Mouse (Mus musculus) forebrain, embryonic 11.5 days (tissue): Measurements from ENCODE around the gene Ptprn2. TPM values are rescaled to one million over a fixed set of nuclear protein-coding genes. Genes with fewer than 3 reads are reported as not detected.
A peak's percentile ranks its signal among the peaks of the same experiment; 100 is the strongest.

Experiments
- ATAC-seq: fragments of 200-750 bp; cut with Nextera tagmentation; replicated peaks from 2 replicates; pipeline ENCODE4 v1.8.0; 2017; ENCODE audit warnings: moderate TSS enrichment; ENCODE audit not compliant: low FRiP score
- DNase-seq: peaks from one replicate; pipeline ENCODE4 v3.0.0-alpha.2; 2017; ENCODE audit warnings: low spot score
- H3K27ac ChIP-seq: fragments of 300-500 bp; sonication (generic); 2 replicates; pipeline ENCODE4 v1.5.1; 2014; ENCODE audit warnings: low read depth, low read length
- H3K27me3 ChIP-seq: fragments of 300-500 bp; sonication (generic); 2 replicates; pipeline ENCODE4 v1.6.1; 2014; ENCODE audit warnings: mild to moderate bottlenecking, low read length, mixed read lengths; ENCODE audit not compliant: control insufficient read depth, insufficient read depth
- H3K36me3 ChIP-seq: fragments of 300-500 bp; sonication (generic); 2 replicates; pipeline ENCODE4 v1.6.1; 2014; ENCODE audit warnings: mild to moderate bottlenecking, low read length, moderate library complexity, mixed read lengths; ENCODE audit not compliant: control insufficient read depth, insufficient read depth
- H3K4me1 ChIP-seq: fragments of 300-500 bp; sonication (generic); replicated peaks from 2 replicates; pipeline ENCODE4 v1.6.1; 2014; ENCODE audit warnings: low read length, mixed read lengths; ENCODE audit not compliant: control insufficient read depth, insufficient read depth
- H3K4me2 ChIP-seq: fragments of 300-500 bp; sonication (generic); 2 replicates; pipeline ENCODE4 v1.6.1; 2014; ENCODE audit warnings: low read depth, mild to moderate bottlenecking, low read length, moderate library complexity, mixed read lengths; ENCODE audit not compliant: severe bottlenecking
- H3K4me3 ChIP-seq: fragments of 300-500 bp; sonication (generic); 2 replicates; pipeline ENCODE4 v1.5.1; 2014; ENCODE audit warnings: low read depth, low read length
- H3K9ac ChIP-seq: fragments of 300-500 bp; sonication (generic); 2 replicates; pipeline ENCODE4 v1.6.1; 2014; ENCODE audit warnings: low read length
- H3K9me3 ChIP-seq: fragments of 300-500 bp; sonication (generic); 2 replicates; pipeline ENCODE4 v1.6.1; 2016; ENCODE audit warnings: low read length, mixed read lengths; ENCODE audit not compliant: control insufficient read depth
- WGBS: fragments of 180-500 bp; shearing (Covaris S2); extraction: QIAGEN DNeasy Blood & Tissue Kit; methylation state at CpG from one replicate; pipeline ENCODE4 v1.1.7; 2014; 5-methylcytosine and 5-hydroxymethylcytosine counted together
- polyA plus RNA-seq: library from polyadenylated mRNA; unstranded; fragments of >200 nt; fragmentation: Nextera tagmentation; extraction: Ambion mirVana; gene quantifications from 2 replicates; pipeline ENCODE4 v1.2.1, GENCODE M21; 2014

The Ptprn2 gene
- polyA plus RNA-seq, 1 experiment from 2014 or later = 6.8 TPM

- DNase-seq (no peak), ATAC-seq (no peak)
Measured at GRCm38 (mm10) chr12:116888856-116889255, 403.3 kb downstream of the Ptprn2 start.

GRCm38 (mm10) chr12:116892584-116892983 lies 407.1 kb downstream of the Ptprn2 start:
- Histone ChIP-seq H3K27me3 (no peaks in the 10 kb centered on the region), H3K27ac (no peak overlapping the region), H3K9me3 (no peaks in the 10 kb centered on the region), H3K36me3 (no peaks in the 10 kb centered on the region), H3K4me1 (no peaks in the 10 kb centered on the region), H3K4me3 (no peak overlapping the region), H3K9ac (no peak overlapping the region), H3K4me2 (no peak overlapping the region)
- 91% methylated on average over 8 of the region's 8 CpGs for WGBS
- no peak for DNase-seq
- no peak for ATAC-seq

More at GRCm38 (mm10) chr12:116888856-116889255, 403.3 kb downstream of the Ptprn2 start:
- Histone ChIP-seq H3K27ac (no peak overlapping the region), H3K27me3 (no peaks in the 10 kb centered on the region), H3K36me3 (no peaks in the 10 kb centered on the region), H3K9ac (no peak overlapping the region), H3K4me3 (no peak overlapping the region), H3K4me2 (no peak overlapping the region), H3K4me1 (no peaks in the 10 kb centered on the region), H3K9me3 (no peaks in the 10 kb centered on the region)
- WGBS = 83% methylated on average over 2 of the region's 2 CpGs

- H3K36me3 ChIP-seq = no peaks in the 10 kb centered on the region
- no peak for ATAC-seq
- H3K4me2 ChIP-seq = no peak overlapping the region
- no peaks in the 10 kb centered on the region for H3K4me1 ChIP-seq
- H3K9ac ChIP-seq = no peak overlapping the region
- H3K27ac ChIP-seq = no peak overlapping the region
- DNase-seq = no peak
- H3K4me3 ChIP-seq = no peak overlapping the region
- no peaks in the 10 kb centered on the region for H3K9me3 ChIP-seq
- 50% methylated on average over 2 of the region's 2 CpGs for WGBS
- no peaks in the 10 kb centered on the region for H3K27me3 ChIP-seq
Measured at GRCm38 (mm10) chr12:116896651-116897050, 411.1 kb downstream of the Ptprn2 start.

- Histone ChIP-seq H3K4me3 (no peak overlapping the region), H3K27ac (no peak overlapping the region), H3K9me3 (no peaks in the 10 kb centered on the region), H3K4me1 (no peaks in the 10 kb centered on the region), H3K27me3 (no peaks in the 10 kb centered on the region), H3K9ac (no peak overlapping the region), H3K4me2 (no peak overlapping the region), H3K36me3 (no peaks in the 10 kb centered on the region)
- 36% methylated on average over 3 of the region's 3 CpGs for WGBS
- no peak for DNase-seq
- ATAC-seq = no peak
Measured at GRCm38 (mm10) chr12:116901773-116902172, 416.3 kb downstream of the Ptprn2 start.

GRCm38 (mm10) chr12:116907424-116907823 lies 421.9 kb downstream of the Ptprn2 start:
- 42% methylated on average over 1 of the region's 1 CpGs for WGBS
- Histone ChIP-seq H3K27me3 (no peaks in the 10 kb centered on the region), H3K27ac (no peak overlapping the region), H3K4me2 (no peak overlapping the region), H3K36me3 (no peaks in the 10 kb centered on the region), H3K9ac (no peak overlapping the region), H3K4me3 (no peak overlapping the region), H3K4me1 (peaks cover 5% of the 10 kb centered on the region; the same call in 1 of the 2 replicates), H3K9me3 (no peaks in the 10 kb centered on the region)
- ATAC-seq (0 out of 2 replicates have a peak, but pooled peaks have one; percentile 22), DNase-seq (no peak)

GRCm38 (mm10) chr12:116908668-116909067 lies 423.1 kb downstream of the Ptprn2 start:
- DNase-seq (no peak), ATAC-seq (peak; percentile 64)
- H3K9ac ChIP-seq = no peak overlapping the region
- no peaks in the 10 kb centered on the region for H3K27me3 ChIP-seq
- no peak overlapping the region for H3K4me2 ChIP-seq
- no peak overlapping the region for H3K4me3 ChIP-seq
- H3K9me3 ChIP-seq = no peaks in the 10 kb centered on the region
- peaks cover 5% of the 10 kb centered on the region; the same call in 1 of the 2 replicates for H3K4me1 ChIP-seq
- 44% methylated on average over 2 of the region's 2 CpGs for WGBS
- H3K27ac ChIP-seq = no peak overlapping the region
- H3K36me3 ChIP-seq = no peaks in the 10 kb centered on the region

- no peak for DNase-seq
- ATAC-seq = no peak
- no peak overlapping the region for H3K4me3 ChIP-seq
- WGBS = 77% methylated on average over 5 of the region's 5 CpGs
- H3K27ac ChIP-seq = no peak overlapping the region
- H3K4me2 ChIP-seq = no peak overlapping the region
- no peaks in the 10 kb centered on the region for H3K36me3 ChIP-seq
- H3K27me3 ChIP-seq = no peaks in the 10 kb centered on the region
- H3K9me3 ChIP-seq = no peaks in the 10 kb centered on the region
- H3K9ac ChIP-seq = no peak overlapping the region
- peaks cover 9% of the 10 kb centered on the region; the same call in 1 of the 2 replicates for H3K4me1 ChIP-seq
Measured at GRCm38 (mm10) chr12:116916776-116917175, 431.3 kb downstream of the Ptprn2 start.

- Histone ChIP-seq H3K9me3 (no peaks in the 10 kb centered on the region), H3K9ac (no peak overlapping the region), H3K4me3 (no peak overlapping the region), H3K36me3 (no peaks in the 10 kb centered on the region), H3K4me1 (peaks cover 9% of the 10 kb centered on the region; the same call in 1 of the 2 replicates), H3K27ac (no peak overlapping the region), H3K27me3 (no peaks in the 10 kb centered on the region), H3K4me2 (no peak overlapping the region)
- DNase-seq = no peak
- no peak for ATAC-seq
- 80% methylated on average over 6 of the region's 6 CpGs for WGBS
Measured at GRCm38 (mm10) chr12:116919185-116919584, 433.7 kb downstream of the Ptprn2 start.
